Mouse (Mus musculus) G1E (cell line): ENCODE measurements at regions not wholly inside any gene's neighbourhood (a gene's known extent, or its start where the extent isn't known, plus 50 kb on each side); places are given as distances from the start of the nearest gene placed in this dataset.

Experiments
- CTCF ChIP-seq: IDR thresholded peaks from 2 replicates; pipeline ENCODE4 v1.5.1; 2012; ENCODE audit warnings: low read depth, low read length, inconsistent platforms, mixed read lengths
- GATA1 ChIP-seq: IDR thresholded peaks from 2 replicates; pipeline ENCODE4 v1.6.1; 2012; ENCODE audit warnings: borderline replicate concordance, low read length, inconsistent platforms, mixed read lengths
- POLR2AphosphoS5 ChIP-seq: IDR thresholded peaks from 2 replicates; pipeline ENCODE4 v1.6.1; 2012; ENCODE audit warnings: low read depth, low read length, inconsistent platforms; ENCODE audit not compliant: insufficient replicate concordance
- TAL1 ChIP-seq: conservative IDR thresholded peaks from 2 replicates; pipeline ENCODE4 v1.6.1; 2012; ENCODE audit warnings: low read depth, low read length, inconsistent platforms, mixed read lengths

- TF ChIP-seq CTCF, result no peak
- no peak for TF ChIP-seq GATA1
- no peak for TF ChIP-seq TAL1
- no peak for TF ChIP-seq POLR2AphosphoS5
These were observed 583.6 kb upstream of the A1bg start for GRCm38 (mm10) chr15:61506361-61506897.
